Mouse (Mus musculus) brain, embryonic 14.5 days (tissue): Measurements from ENCODE around the gene Dynlt1c. TPM values are rescaled to one million over a fixed set of nuclear protein-coding genes. Genes with fewer than 3 reads are reported as not detected.
"Not testable (repeated sequence)": the region's sequence is repeated elsewhere in the genome, so short reads cannot be mapped to it uniquely, and the experiment has no call there.

ENCODE experiments used
- DNase-seq: peaks from one replicate; pipeline ENCODE4 v3.0.0-alpha.2; 2011; ENCODE audit warnings: low read depth
- polyA plus RNA-seq: library from polyadenylated mRNA; depleted of rRNA; stranded (reverse); fragments of >200 nt; gene quantifications from 2 replicates; pipeline ENCODE4 v1.2.3, GENCODE M21; 2012; rRNA removed

Dynlt1c gene
- polyA plus RNA-seq: 66.4 and 85.7 TPM in 2 replicates

GRCm38 (mm10) chr17:6601204-6601911 is at the start of gene Dynlt1c:
Gene Dynlt1c, plus strand, starts transcription at chr17:6601671.
- DNase-seq: peak; percentile 94

GRCm38 (mm10) chr17:6553798-6554197 is 47.7 kb upstream of the Dynlt1c start:
- DNase-seq: not testable (repeated sequence)

GRCm38 (mm10) chr17:6554243-6554642 is 47.2 kb upstream of the Dynlt1c start:
- DNase-seq: not testable (repeated sequence)

- DNase-seq: not testable (repeated sequence)
Measured at GRCm38 (mm10) chr17:6559447-6560133, 41.9 kb upstream of the Dynlt1c start.

- DNase-seq: not testable (repeated sequence)
Measured at GRCm38 (mm10) chr17:6564866-6565265, 36.6 kb upstream of the Dynlt1c start.

GRCm38 (mm10) chr17:6567908-6568307 is 33.6 kb upstream of the Dynlt1c start:
- not testable (repeated sequence) for DNase-seq

GRCm38 (mm10) chr17:6571296-6571695 is 30.2 kb upstream of the Dynlt1c start:
- not testable (repeated sequence) for DNase-seq

GRCm38 (mm10) chr17:6572202-6572601 is 29.3 kb upstream of the Dynlt1c start:
- DNase-seq: not testable (repeated sequence)

GRCm38 (mm10) chr17:6575376-6575775 is 26.1 kb upstream of the Dynlt1c start:
- not testable (repeated sequence) for DNase-seq

GRCm38 (mm10) chr17:6588672-6589071 is 12.8 kb upstream of the Dynlt1c start:
- not testable (repeated sequence) for DNase-seq

GRCm38 (mm10) chr17:6592109-6592508 is 9.4 kb upstream of the Dynlt1c start:
- DNase-seq: not testable (repeated sequence)

GRCm38 (mm10) chr17:6593896-6594295 is 7.6 kb upstream of the Dynlt1c start:
- not testable (repeated sequence) for DNase-seq

GRCm38 (mm10) chr17:6595776-6596497 is 5.5 kb upstream of the Dynlt1c start:
- DNase-seq: not testable (repeated sequence)

- not testable (repeated sequence) for DNase-seq
Measured at GRCm38 (mm10) chr17:6598356-6598755, 3.1 kb upstream of the Dynlt1c start.

GRCm38 (mm10) chr17:6600216-6600911 is 1.1 kb upstream of the Dynlt1c start:
- not testable (repeated sequence) for DNase-seq

GRCm38 (mm10) chr17:6602205-6602604 is 734 bp downstream of the Dynlt1c start:
- DNase-seq: not testable (repeated sequence)

GRCm38 (mm10) chr17:6605347-6605746 is 3.9 kb downstream of the Dynlt1c start:
- not testable (repeated sequence) for DNase-seq

GRCm38 (mm10) chr17:6613524-6613923 is 12.1 kb downstream of the Dynlt1c start:
- DNase-seq: not testable (repeated sequence)

GRCm38 (mm10) chr17:6614316-6614715 is 12.8 kb downstream of the Dynlt1c start:
- DNase-seq: not testable (repeated sequence)

GRCm38 (mm10) chr17:6616731-6617130 is 15.3 kb downstream of the Dynlt1c start:
- DNase-seq: not testable (repeated sequence)
